Mouse (Mus musculus): ENCODE results near the gene Wwc2. TPM values are rescaled to one million over a fixed set of nuclear protein-coding genes. Genes with fewer than 3 reads are reported as not detected.

Wwc2 gene
- polyA plus RNA-seq, 1 experiment, result 6.4 TPM

- TF ChIP-seq GATA1 (IDR thresholded peaks at IDR 0.05; ENCODE audit: low read length), result no peak
Observed at GRCm38 (mm10) chr8:47872361-47873107, 118.2 kb downstream of the Wwc2 start.

GRCm38 (mm10) chr8:47867067-47867466 lies 123.7 kb downstream of the Wwc2 start:
- no peak for TF ChIP-seq GATA1 (IDR thresholded peaks at IDR 0.05; ENCODE audit: low read length)

GRCm38 (mm10) chr8:47866568-47866967 lies 124.2 kb downstream of the Wwc2 start:
- no peak for TF ChIP-seq GATA1 (IDR thresholded peaks at IDR 0.05; ENCODE audit: low read length)

GRCm38 (mm10) chr8:47859259-47859658 lies 131.5 kb downstream of the Wwc2 start:
- TF ChIP-seq GATA1 (IDR thresholded peaks at IDR 0.05; ENCODE audit: low read length), result no peak

- TF ChIP-seq GATA1 (IDR thresholded peaks at IDR 0.05; ENCODE audit: low read length), result no peak
Observed at GRCm38 (mm10) chr8:47853356-47853755, 137.4 kb downstream of the Wwc2 start.

- TF ChIP-seq GATA1 (IDR thresholded peaks at IDR 0.05; ENCODE audit: low read length), result no peak
Observed at GRCm38 (mm10) chr8:47852737-47853136, 138.0 kb downstream of the Wwc2 start.

- no peak for TF ChIP-seq GATA1 (IDR thresholded peaks at IDR 0.05; ENCODE audit: low read length)
Observed at GRCm38 (mm10) chr8:47851824-47852502, 138.8 kb downstream of the Wwc2 start.

- TF ChIP-seq GATA1 (IDR thresholded peaks at IDR 0.05; ENCODE audit: low read length), result no peak
Observed at GRCm38 (mm10) chr8:47849842-47850241, 140.9 kb downstream of the Wwc2 start.

GRCm38 (mm10) chr8:47847931-47848330 lies 142.8 kb downstream of the Wwc2 start:
- TF ChIP-seq GATA1 (IDR thresholded peaks at IDR 0.05; ENCODE audit: low read length), result no peak

- TF ChIP-seq GATA1 (IDR thresholded peaks at IDR 0.05; ENCODE audit: low read length), result no peak
Observed at GRCm38 (mm10) chr8:47847161-47847560, 143.6 kb downstream of the Wwc2 start.

GRCm38 (mm10) chr8:47845956-47846355 lies 144.8 kb downstream of the Wwc2 start:
- TF ChIP-seq GATA1 (IDR thresholded peaks at IDR 0.05; ENCODE audit: low read length), result no peak

- no peak for TF ChIP-seq GATA1 (IDR thresholded peaks at IDR 0.05; ENCODE audit: low read length)
Observed at GRCm38 (mm10) chr8:47843651-47844050, 147.1 kb downstream of the Wwc2 start.

- TF ChIP-seq GATA1 (IDR thresholded peaks at IDR 0.05; ENCODE audit: low read length), result no peak
Observed at GRCm38 (mm10) chr8:47843063-47843462, 147.7 kb downstream of the Wwc2 start.

GRCm38 (mm10) chr8:47833944-47834343 lies 156.8 kb downstream of the Wwc2 start:
- TF ChIP-seq GATA1 (IDR thresholded peaks at IDR 0.05; ENCODE audit: low read length), result no peak

- no peak for TF ChIP-seq GATA1 (IDR thresholded peaks at IDR 0.05; ENCODE audit: low read length)
Observed at GRCm38 (mm10) chr8:47832616-47833015, 158.1 kb downstream of the Wwc2 start.

- TF ChIP-seq GATA1 (IDR thresholded peaks at IDR 0.05; ENCODE audit: low read length), result no peak
Observed at GRCm38 (mm10) chr8:47826911-47827310, 163.8 kb downstream of the Wwc2 start.

- no peak for TF ChIP-seq GATA1 (IDR thresholded peaks at IDR 0.05; ENCODE audit: low read length)
Observed at GRCm38 (mm10) chr8:47825596-47825995, 165.1 kb downstream of the Wwc2 start.
